Mouse (Mus musculus) brain, embryonic 14.5 days (tissue): ENCODE measurements around the gene Parvb.

Source experiments
- CTCF ChIP-seq: fragments of 200-500 bp; IDR thresholded peaks from 2 replicates; pipeline ENCODE4 v1.5.1; 2012; ENCODE audit warnings: inconsistent platforms, mild to moderate bottlenecking, moderate library complexity, borderline replicate concordance; ENCODE audit not compliant: insufficient read depth, insufficient read length; ENCODE audit errors: extremely low read depth
- POLR2A ChIP-seq: fragments of 200-500 bp; IDR thresholded peaks from 2 replicates; pipeline ENCODE4 v1.6.1; 2012; ENCODE audit warnings: mild to moderate bottlenecking, inconsistent platforms, borderline replicate concordance; ENCODE audit not compliant: poor library complexity, insufficient read depth, insufficient read length, severe bottlenecking; ENCODE audit errors: extremely low read depth

DNA sequence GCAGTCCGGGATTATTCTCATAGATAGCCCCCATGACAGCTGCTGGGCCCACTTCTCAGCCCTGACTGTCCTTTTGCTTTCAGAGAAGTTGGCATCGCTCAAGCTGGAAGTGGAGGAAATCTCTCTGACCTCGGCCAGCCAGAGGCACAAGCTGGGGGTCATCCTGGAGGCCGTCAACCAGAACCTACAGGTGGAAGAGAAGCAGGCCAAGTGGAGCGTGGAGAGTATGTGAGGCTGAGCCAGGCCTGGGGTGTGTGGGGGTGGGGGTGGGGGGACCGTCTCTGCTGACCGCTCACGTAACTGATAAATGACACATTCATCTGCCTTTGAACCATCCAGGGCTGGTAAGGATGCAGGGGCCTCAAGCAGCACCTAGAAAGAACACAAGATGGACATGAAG is 98.1 kb downstream of the Parvb start:
- no peak for TF ChIP-seq POLR2A
- TF ChIP-seq CTCF = no peak
